Mouse (Mus musculus) cerebellum, adult 18-20 months (tissue): Measurements from ENCODE around the gene Afap1l2.

ENCODE experiments used
- DNase-seq, 2 experiments: peaks; one replicate each; pipeline ENCODE4 v3.0.0; 2021

The Afap1l2 gene

GRCm38 (mm10) chr19:56974159-56974558 lies 33.9 kb downstream of the Afap1l2 start:
- DNase-seq, result no peak

GRCm38 (mm10) chr19:56972768-56973167 lies 35.3 kb downstream of the Afap1l2 start:
- no peak for DNase-seq

- DNase-seq, result no peak
These were observed 36.7 kb downstream of the Afap1l2 start for GRCm38 (mm10) chr19:56971347-56971746.

- DNase-seq, result no peak
These were observed 44.2 kb downstream of the Afap1l2 start for GRCm38 (mm10) chr19:56963876-56964275.

GRCm38 (mm10) chr19:56959601-56960000 lies 48.4 kb downstream of the Afap1l2 start:
- DNase-seq, result no peak

GRCm38 (mm10) chr19:56959057-56959456 lies 49.0 kb downstream of the Afap1l2 start:
- no peak for DNase-seq

- DNase-seq, result no peak
These were observed 49.4 kb downstream of the Afap1l2 start for GRCm38 (mm10) chr19:56958582-56959021.

- no peak for DNase-seq
These were observed 50.0 kb downstream of the Afap1l2 start for GRCm38 (mm10) chr19:56958011-56958410.

GRCm38 (mm10) chr19:56955568-56956513 lies 52.2 kb downstream of the Afap1l2 start:
- DNase-seq, result no peak

GRCm38 (mm10) chr19:56954857-56955256 lies 53.2 kb downstream of the Afap1l2 start:
- DNase-seq, result no peak

GRCm38 (mm10) chr19:56953856-56954255 lies 54.2 kb downstream of the Afap1l2 start:
- no peak for DNase-seq

GRCm38 (mm10) chr19:56950818-56951217 lies 57.2 kb downstream of the Afap1l2 start:
- no peak for DNase-seq

- no peak for DNase-seq
These were observed 58.2 kb downstream of the Afap1l2 start for GRCm38 (mm10) chr19:56949868-56950267.

GRCm38 (mm10) chr19:56947971-56948610 lies 59.9 kb downstream of the Afap1l2 start:
- peak; percentile 70 to 71 for DNase-seq

- DNase-seq, result peak in 1 of 2 experiments; percentile 48
These were observed 61.3 kb downstream of the Afap1l2 start for GRCm38 (mm10) chr19:56946727-56947126.

GRCm38 (mm10) chr19:56946277-56946676 lies 61.8 kb downstream of the Afap1l2 start:
- peak; percentile 29 to 37 for DNase-seq

GRCm38 (mm10) chr19:56945621-56946020 lies 62.4 kb downstream of the Afap1l2 start:
- peak in 1 of 2 experiments; percentile 35 for DNase-seq

GRCm38 (mm10) chr19:56944826-56945225 lies 63.2 kb downstream of the Afap1l2 start:
- peak in 1 of 2 experiments; percentile 32 for DNase-seq

- no peak for DNase-seq
These were observed 63.8 kb downstream of the Afap1l2 start for GRCm38 (mm10) chr19:56944211-56944610.

- no peak for DNase-seq
These were observed 65.8 kb downstream of the Afap1l2 start for GRCm38 (mm10) chr19:56942216-56942615.

- DNase-seq, result peak; percentile 71 to 78
These were observed 67.5 kb downstream of the Afap1l2 start for GRCm38 (mm10) chr19:56940507-56940906.

GRCm38 (mm10) chr19:56939826-56940225 lies 68.2 kb downstream of the Afap1l2 start:
- peak; percentile 38 to 50 for DNase-seq

GRCm38 (mm10) chr19:56937911-56938310 lies 70.1 kb downstream of the Afap1l2 start:
- DNase-seq, result no peak

GRCm38 (mm10) chr19:56936253-56936652 lies 71.8 kb downstream of the Afap1l2 start:
- peak; percentile 55 to 68 for DNase-seq
